Mouse (Mus musculus): Measurements from ENCODE around the gene Nmnat2. TPM values are rescaled to one million over a fixed set of nuclear protein-coding genes. Genes with fewer than 3 reads are reported as not detected.

Nmnat2 gene
- polyA plus RNA-seq, 1 experiment from 2014 or later, result 1.3 TPM

DNA sequence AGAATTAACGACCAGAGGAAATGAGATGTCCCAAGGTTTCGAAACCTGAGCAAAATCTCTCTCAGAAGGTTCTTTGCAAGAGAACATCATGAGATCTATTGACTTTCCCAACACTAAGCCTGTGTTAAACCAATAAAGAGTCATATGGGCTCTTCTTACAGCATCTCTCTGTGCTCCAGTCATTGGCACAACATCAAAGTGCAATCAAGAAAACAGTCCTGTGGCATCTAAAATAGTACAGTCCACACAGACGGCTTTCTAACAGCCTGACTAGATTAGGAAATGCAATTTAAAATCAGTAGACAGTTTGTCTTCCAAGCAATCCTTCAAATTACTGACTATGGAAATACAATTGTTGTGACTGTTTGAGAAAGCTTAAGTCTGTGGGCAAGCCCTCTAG is 32.2 kb downstream of the Nmnat2 start:
- TF ChIP-seq EP300 (optimal IDR thresholded peaks at IDR 0.05) (no peak), CTCF (IDR thresholded peaks at IDR 0.05; ENCODE audit: low read depth) (no peak)
- no peak for DNase-seq (ENCODE audit: low spot score)
- H3K4me1 ChIP-seq (replicated peaks; ENCODE audit: control insufficient read depth, insufficient read depth), result no peaks in the 10 kb centered on the region
- H3K36me3 ChIP-seq (ENCODE audit: control insufficient read depth, insufficient read depth, low read length), result no peaks in the 10 kb centered on the region
- no peaks in the 10 kb centered on the region for H3K9me3 ChIP-seq (ENCODE audit: control insufficient read depth, low read length)
- ATAC-seq (ENCODE audit: low FRiP score, low TSS enrichment), result no peak
- no peaks in the 10 kb centered on the region for H3K27me3 ChIP-seq (ENCODE audit: control insufficient read depth, insufficient read depth, low read length)
- H3K27ac ChIP-seq (replicated peaks), result no peak overlapping the region
- WGBS, result 77% methylated on average over 3 of the region's 3 CpGs
- no peak overlapping the region for H3K4me3 ChIP-seq (ENCODE audit: low read depth, low read length)
- no peak overlapping the region for H3K9ac ChIP-seq (ENCODE audit: low read length)
- H3K4me2 ChIP-seq (replicated peaks; ENCODE audit: low read depth), result no peak overlapping the region

DNA sequence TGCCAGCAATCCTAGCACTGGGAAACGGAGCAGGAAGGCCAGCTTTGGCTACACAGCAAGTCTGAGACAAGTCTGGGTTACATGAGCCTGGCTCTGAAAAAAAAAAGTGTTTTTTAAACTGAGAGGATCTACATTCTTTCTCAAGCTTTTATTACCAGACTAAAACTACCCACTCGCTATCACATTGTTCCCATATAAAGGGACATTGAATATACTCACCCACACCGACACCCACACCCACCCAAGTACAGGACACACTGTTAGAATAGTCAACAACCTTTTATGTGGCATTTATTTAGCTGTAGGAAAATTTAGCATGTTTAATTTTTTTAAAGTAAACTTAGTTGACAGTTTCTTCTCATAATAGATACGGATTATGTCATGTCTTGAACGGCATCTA is 35.3 kb downstream of the Nmnat2 start:
- DNase-seq (ENCODE audit: low spot score) (no peak), ATAC-seq (ENCODE audit: low FRiP score, low TSS enrichment) (no peak)
- Histone ChIP-seq H3K4me3 (ENCODE audit: low read depth, low read length) (no peak overlapping the region), H3K27ac (replicated peaks) (no peak overlapping the region), H3K27me3 (ENCODE audit: control insufficient read depth, insufficient read depth, low read length) (no peaks in the 10 kb centered on the region), H3K4me2 (replicated peaks; ENCODE audit: low read depth) (no peak overlapping the region), H3K9me3 (ENCODE audit: control insufficient read depth, low read length) (no peaks in the 10 kb centered on the region), H3K36me3 (ENCODE audit: control insufficient read depth, insufficient read depth, low read length) (no peaks in the 10 kb centered on the region), H3K4me1 (replicated peaks; ENCODE audit: control insufficient read depth, insufficient read depth) (no peaks in the 10 kb centered on the region), H3K9ac (ENCODE audit: low read length) (no peak overlapping the region)
- no peak for TF ChIP-seq EP300 (optimal IDR thresholded peaks at IDR 0.05)
- no peak for TF ChIP-seq CTCF (IDR thresholded peaks at IDR 0.05; ENCODE audit: low read depth)
- WGBS, result 71% methylated on average over 5 of the region's 5 CpGs

DNA sequence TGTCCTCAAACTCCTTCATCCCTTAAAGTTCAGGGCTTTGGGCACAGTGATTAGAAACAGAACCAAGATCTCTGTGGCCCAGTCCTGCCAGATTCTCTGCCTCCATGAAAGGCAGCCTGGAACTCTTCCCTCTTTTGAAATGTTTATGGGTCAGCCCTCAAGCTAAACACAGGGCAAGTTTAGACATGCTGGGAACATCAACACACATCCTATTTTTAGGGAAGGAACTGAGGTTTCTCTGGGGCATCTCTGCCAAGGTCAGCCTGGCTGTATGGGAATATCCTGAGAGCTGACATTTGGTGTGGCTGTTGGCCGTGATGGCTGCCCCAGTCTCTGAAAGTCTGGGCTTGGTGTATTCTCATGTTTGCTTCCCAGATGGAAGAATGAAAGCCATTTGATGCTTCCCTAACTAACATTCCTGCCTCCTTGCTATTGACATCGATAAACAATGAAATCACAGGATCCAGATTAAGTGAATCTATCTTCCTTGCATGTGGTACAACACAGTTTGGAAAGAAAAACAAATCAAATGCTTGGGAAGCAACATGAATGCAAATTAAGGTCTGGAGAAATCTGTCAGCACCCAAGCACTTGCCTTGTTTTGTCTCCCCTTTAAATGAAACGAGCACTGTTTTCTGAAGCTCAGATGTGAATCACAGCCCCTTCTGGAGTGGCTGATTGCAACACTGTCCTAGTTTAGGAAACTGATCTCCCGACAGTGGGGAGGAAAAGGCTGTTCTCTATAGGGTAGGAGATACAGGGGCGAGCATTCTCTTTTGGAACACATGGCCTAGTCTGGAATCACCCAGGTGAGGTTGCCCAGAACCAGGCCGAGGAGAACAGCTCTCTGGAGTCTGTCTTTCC is 37.7 kb downstream of the Nmnat2 start:
- TF ChIP-seq CTCF (IDR thresholded peaks at IDR 0.05; ENCODE audit: low read depth), result no peak
- no peak for TF ChIP-seq EP300 (optimal IDR thresholded peaks at IDR 0.05)
- Histone ChIP-seq H3K4me1 (replicated peaks; ENCODE audit: control insufficient read depth, insufficient read depth) (no peaks in the 10 kb centered on the region), H3K36me3 (ENCODE audit: control insufficient read depth, insufficient read depth, low read length) (no peaks in the 10 kb centered on the region), H3K9ac (ENCODE audit: low read length) (no peak overlapping the region), H3K9me3 (ENCODE audit: control insufficient read depth, low read length) (no peaks in the 10 kb centered on the region), H3K27ac (replicated peaks) (peak overlapping the region; percentile 9; the same call in 1 of the 2 replicates), H3K4me2 (replicated peaks; ENCODE audit: low read depth) (no peak overlapping the region), H3K27me3 (ENCODE audit: control insufficient read depth, insufficient read depth, low read length) (no peaks in the 10 kb centered on the region), H3K4me3 (ENCODE audit: low read depth, low read length) (no peak overlapping the region)
- 51% methylated on average over 6 of the region's 6 CpGs for WGBS
- no peak for DNase-seq (ENCODE audit: low spot score)
- ATAC-seq (ENCODE audit: low FRiP score, low TSS enrichment), result no peak

DNA sequence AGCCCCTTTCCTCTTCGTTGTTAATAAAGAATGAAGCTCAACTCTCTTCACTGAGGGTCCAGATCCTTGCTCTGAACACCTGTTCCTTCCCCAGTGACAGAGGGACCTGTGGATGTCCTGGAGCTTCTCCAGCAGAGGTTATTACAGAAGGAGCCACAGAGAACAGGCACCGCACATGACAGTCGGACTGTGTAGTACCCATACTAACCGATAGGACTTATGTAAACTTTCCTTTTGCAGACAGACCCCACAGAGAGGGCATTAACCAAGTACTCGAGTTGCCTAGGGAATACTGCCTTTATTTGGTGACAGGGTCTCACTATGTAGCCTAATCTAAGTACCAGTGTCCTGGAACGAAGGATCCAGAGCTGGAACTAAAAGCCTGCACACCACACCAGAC is 39.0 kb downstream of the Nmnat2 start:
- no peaks in the 10 kb centered on the region for H3K36me3 ChIP-seq (ENCODE audit: control insufficient read depth, insufficient read depth, low read length)
- H3K4me1 ChIP-seq (replicated peaks; ENCODE audit: control insufficient read depth, insufficient read depth), result no peaks in the 10 kb centered on the region
- no peak for TF ChIP-seq EP300 (optimal IDR thresholded peaks at IDR 0.05)
- no peak for TF ChIP-seq CTCF (IDR thresholded peaks at IDR 0.05; ENCODE audit: low read depth)
- H3K9me3 ChIP-seq (ENCODE audit: control insufficient read depth, low read length), result no peaks in the 10 kb centered on the region
- no peak overlapping the region for H3K4me3 ChIP-seq (ENCODE audit: low read depth, low read length)
- 70% methylated on average over 6 of the region's 6 CpGs for WGBS
- H3K9ac ChIP-seq (ENCODE audit: low read length), result no peak overlapping the region
- H3K27me3 ChIP-seq (ENCODE audit: control insufficient read depth, insufficient read depth, low read length), result no peaks in the 10 kb centered on the region
- no peak for DNase-seq (ENCODE audit: low spot score)
- H3K4me2 ChIP-seq (replicated peaks; ENCODE audit: low read depth), result no peak overlapping the region
- H3K27ac ChIP-seq (replicated peaks), result no peak overlapping the region
- no peak for ATAC-seq (ENCODE audit: low FRiP score, low TSS enrichment)

DNA sequence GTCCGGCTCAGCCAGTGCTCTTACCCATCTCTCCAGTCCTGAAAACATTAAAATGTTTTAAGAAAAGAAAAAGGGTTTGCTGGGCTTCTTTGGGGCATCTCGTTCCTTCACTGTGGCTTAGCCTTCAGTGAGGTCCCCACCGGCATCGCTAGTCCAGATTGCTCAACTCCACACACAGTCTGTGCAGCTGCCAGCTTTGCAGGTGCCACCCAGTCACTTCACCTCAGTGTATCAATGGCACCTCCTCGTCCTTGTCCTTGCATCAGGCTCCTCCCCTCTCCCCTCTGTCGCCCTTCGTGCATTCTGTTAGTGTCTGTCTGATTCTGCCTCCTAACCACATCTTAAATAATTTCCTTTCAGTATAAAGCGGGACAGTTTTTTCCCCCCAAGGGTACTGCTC is 45.2 kb downstream of the Nmnat2 start:
- ATAC-seq (ENCODE audit: low FRiP score, low TSS enrichment), result no peak
- Histone ChIP-seq H3K27ac (replicated peaks) (no peak overlapping the region), H3K4me3 (ENCODE audit: low read depth, low read length) (no peak overlapping the region), H3K4me2 (replicated peaks; ENCODE audit: low read depth) (no peak overlapping the region), H3K4me1 (replicated peaks; ENCODE audit: control insufficient read depth, insufficient read depth) (no peaks in the 10 kb centered on the region), H3K27me3 (ENCODE audit: control insufficient read depth, insufficient read depth, low read length) (no peaks in the 10 kb centered on the region), H3K9me3 (ENCODE audit: control insufficient read depth, low read length) (no peaks in the 10 kb centered on the region), H3K9ac (ENCODE audit: low read length) (no peak overlapping the region), H3K36me3 (ENCODE audit: control insufficient read depth, insufficient read depth, low read length) (no peaks in the 10 kb centered on the region)
- WGBS, result 76% methylated on average over 8 of the region's 8 CpGs
- TF ChIP-seq CTCF (IDR thresholded peaks at IDR 0.05; ENCODE audit: low read depth), result no peak
- DNase-seq (ENCODE audit: low spot score), result no peak

DNA sequence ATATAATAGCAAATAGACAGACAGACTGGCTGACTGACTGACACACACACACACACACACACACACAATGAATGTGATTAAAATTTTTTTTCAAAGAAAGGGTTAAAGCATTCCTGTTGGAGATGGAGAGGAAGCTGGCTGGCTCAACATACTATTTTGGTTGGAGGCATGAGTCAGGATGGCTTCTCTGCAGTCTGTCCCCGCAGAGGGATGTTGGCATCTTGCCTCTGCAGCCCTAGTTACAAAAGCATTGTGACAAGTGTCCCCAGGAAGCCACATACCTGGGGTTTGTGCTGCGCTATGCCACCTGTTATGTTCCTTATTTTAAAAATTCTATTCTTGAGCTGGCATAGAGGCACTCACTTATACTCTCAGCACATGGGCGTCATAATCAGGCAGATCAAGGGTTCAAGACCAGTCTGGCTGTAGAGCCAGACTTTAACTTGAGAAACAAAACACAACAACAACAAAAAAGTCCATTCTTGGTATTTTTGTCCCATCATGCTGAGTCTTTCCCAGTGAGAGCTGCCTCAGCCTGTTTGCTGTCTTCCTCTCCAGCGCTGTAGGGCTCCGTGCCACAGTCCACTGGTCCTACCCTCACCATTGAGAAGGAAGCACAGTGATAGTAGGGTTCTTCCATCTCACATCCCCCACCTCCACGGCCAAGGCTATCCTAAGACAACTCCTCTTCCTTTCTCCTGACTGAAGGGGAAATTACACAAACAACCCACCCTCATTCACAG is 45.9 kb downstream of the Nmnat2 start:
- H3K4me2 ChIP-seq (replicated peaks; ENCODE audit: low read depth), result no peak overlapping the region
- DNase-seq (ENCODE audit: low spot score) (no peak), ATAC-seq (ENCODE audit: low FRiP score, low TSS enrichment) (no peak)
- TF ChIP-seq EP300 (optimal IDR thresholded peaks at IDR 0.05) (no peak), CTCF (IDR thresholded peaks at IDR 0.05; ENCODE audit: low read depth) (no peak)
- no peaks in the 10 kb centered on the region for H3K4me1 ChIP-seq (replicated peaks; ENCODE audit: control insufficient read depth, insufficient read depth)
- H3K9me3 ChIP-seq (ENCODE audit: control insufficient read depth, low read length), result no peaks in the 10 kb centered on the region
- no peaks in the 10 kb centered on the region for H3K27me3 ChIP-seq (ENCODE audit: control insufficient read depth, insufficient read depth, low read length)
- H3K9ac ChIP-seq (ENCODE audit: low read length), result no peak overlapping the region
- no peak overlapping the region for H3K4me3 ChIP-seq (ENCODE audit: low read depth, low read length)
- 79% methylated on average over 6 of the region's 6 CpGs for WGBS
- no peaks in the 10 kb centered on the region for H3K36me3 ChIP-seq (ENCODE audit: control insufficient read depth, insufficient read depth, low read length)
- no peak overlapping the region for H3K27ac ChIP-seq (replicated peaks)

All from stomach, postnatal 0 days (tissue).